Mouse (Mus musculus): ENCODE results near the gene Nceh1. TPM values are rescaled to one million over a fixed set of nuclear protein-coding genes. Genes with fewer than 3 reads are reported as not detected.

Nceh1 gene
- total and polyA plus RNA-seq, 3 experiments = 8.5 to 11.8 (median 9.2) TPM

DNA sequence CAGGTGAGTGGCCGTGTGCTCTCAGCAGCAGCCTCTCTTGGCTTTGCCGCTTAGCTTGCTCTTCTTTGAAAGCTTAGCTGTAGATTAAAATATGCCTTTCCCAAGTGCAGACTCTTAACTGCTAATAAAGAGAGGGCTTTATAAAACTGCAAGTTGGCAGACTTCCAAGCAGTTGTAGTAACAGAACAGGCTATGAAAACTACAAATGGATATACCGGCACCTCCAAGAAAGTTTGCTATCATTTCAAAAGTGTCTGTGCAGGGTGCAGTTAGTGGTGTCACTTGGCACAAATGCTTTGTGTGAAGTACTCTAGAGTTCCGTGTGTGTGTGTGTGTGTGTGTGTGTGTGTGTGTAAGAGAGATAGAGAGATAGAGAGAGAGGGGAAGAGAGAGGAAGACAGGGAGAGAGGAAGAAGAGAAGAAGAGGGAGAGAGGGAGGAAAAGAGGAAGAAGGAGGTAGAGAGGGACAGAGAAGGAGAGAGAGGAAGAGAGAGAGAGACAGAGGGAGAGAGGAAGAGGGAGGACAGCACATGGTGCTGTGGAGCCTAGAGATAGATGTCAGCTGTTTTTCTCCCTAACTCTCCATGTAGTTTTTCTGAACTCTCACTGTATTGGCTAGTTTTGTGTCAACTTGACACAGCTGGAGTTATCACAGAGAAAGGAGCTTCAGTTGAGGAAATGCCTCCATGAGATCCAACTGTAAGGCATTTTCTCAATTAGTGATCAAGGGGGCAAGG lies 134.7 kb downstream of the Nceh1 start:
- peak overlapping the region; percentile 43; the same call in 1 of the 2 replicates for H3K27ac ChIP-seq (ENCODE audit: insufficient read depth, low read depth)
- in situ Hi-C loops (cut with MboI; ENCODE audit: low pct_ligation_motif_present, low pct_unique_long_range_greater_than_20kb, low sequenced_read_pairs) (no loop called here), dilution Hi-C loops (cut with MboI; ENCODE audit: extremely low pct_ligation_motif_present, extremely low pct_unique_long_range_greater_than_20kb, low sequenced_read_pairs) (no loop called here)
- H3K36me3 ChIP-seq (replicated peaks in 1 of 2; ENCODE audit: control insufficient read depth in 1 of 2, insufficient read depth in 1 of 2, low read length in 1 of 2) = no peaks in the 10 kb centered on the region
- H3K4me1 ChIP-seq (ENCODE audit: control insufficient read depth in 1 of 2, insufficient read depth in 2 of 2) = peaks cover 7 to 22% of the 10 kb centered on the region in 2 experiments; a peak in 3 of 4 replicates
- no peaks in the 10 kb centered on the region for H3K79me2 ChIP-seq (replicated peaks; ENCODE audit: control insufficient read depth, extremely low read depth, insufficient read depth, poor library complexity, severe bottlenecking)
- H3K4me3 ChIP-seq (replicated peaks in 1 of 3; ENCODE audit: low read depth in 2 of 3, low read length in 2 of 3, poor library complexity in 1 of 3) = peak overlapping the region; percentile 38 to 66 (median 51)
- H3K9ac ChIP-seq (ENCODE audit: insufficient read depth, low read depth) = peak overlapping the region; percentile 18; the same call in 1 of the 2 replicates
- no peak for DNase-seq (ENCODE audit: extremely low read depth)
- TF ChIP-seq JUND (conservative IDR thresholded peaks at IDR 0.05; ENCODE audit: low read depth, low read length) = no peak
- no peak for TF ChIP-seq HCFC1 (IDR thresholded peaks at IDR 0.05; ENCODE audit: low read depth, low read length)
- no peak for TF ChIP-seq CTCF (conservative IDR thresholded peaks at IDR 0.05 in 1 of 2, IDR thresholded peaks at IDR 0.05 in 1 of 2; ENCODE audit: low read depth in 2 of 2, low read length in 2 of 2)
- TF ChIP-seq MAX (IDR thresholded peaks at IDR 0.05; ENCODE audit: low read length) = no peak
- TF ChIP-seq TCF12 (IDR thresholded peaks at IDR 0.05; ENCODE audit: low read depth, low read length) = no peak
- no peak for TF ChIP-seq SIN3A (IDR thresholded peaks at IDR 0.05; ENCODE audit: low read length)
- TF ChIP-seq ZKSCAN1 (IDR thresholded peaks at IDR 0.05; ENCODE audit: borderline replicate concordance, low read depth, low read length) = no peak
- TF ChIP-seq UBTF (IDR thresholded peaks at IDR 0.05; ENCODE audit: low read depth, low read length) = no peak
- no peak for TF ChIP-seq NELFE (IDR thresholded peaks at IDR 0.05; ENCODE audit: low read depth, low read length)
- no peak for TF ChIP-seq CHD1 (IDR thresholded peaks at IDR 0.05; ENCODE audit: low read depth, low read length)
- TF ChIP-seq RCOR1 (conservative IDR thresholded peaks at IDR 0.05; ENCODE audit: low read depth, low read length) = no peak
- no peak for TF ChIP-seq EP300 (IDR thresholded peaks at IDR 0.05; ENCODE audit: low read length)
- TF ChIP-seq MAFK (IDR thresholded peaks at IDR 0.05; ENCODE audit: insufficient replicate concordance, low read length) = no peak
- TF ChIP-seq ZNF384 (IDR thresholded peaks at IDR 0.05; ENCODE audit: low read depth, low read length) = no peak
- TF ChIP-seq USF2 (conservative IDR thresholded peaks at IDR 0.05; ENCODE audit: low read depth, low read length) = no peak
- H3K4me2 ChIP-seq (ENCODE audit: insufficient read depth, low read depth, poor library complexity, severe bottlenecking) = peak overlapping the region; percentile 67
- H3K9me3 ChIP-seq (replicated peaks; ENCODE audit: low read length) = no peaks in the 10 kb centered on the region
- no peaks in the 10 kb centered on the region for H3K27me3 ChIP-seq (replicated peaks)

DNA sequence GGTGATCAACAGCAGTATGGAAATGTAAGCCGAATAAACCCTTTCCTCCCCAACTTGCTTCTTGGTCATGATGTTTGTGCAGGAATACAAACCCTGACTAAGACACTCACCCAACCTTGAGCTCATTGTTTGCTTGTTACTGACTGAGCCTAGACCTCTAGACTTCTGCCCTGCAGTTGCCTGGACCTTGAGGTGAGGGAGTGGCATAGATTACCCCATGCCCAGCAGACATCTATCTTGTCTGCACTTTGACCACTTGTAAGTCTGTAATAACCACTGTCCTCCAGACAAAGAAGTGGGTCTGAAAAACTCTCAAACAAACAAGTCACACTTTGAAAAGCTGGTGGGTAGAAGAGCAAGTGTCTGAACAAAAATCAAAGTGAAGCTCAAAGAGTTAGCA lies 136.9 kb downstream of the Nceh1 start:
- no peak overlapping the region for H3K27ac ChIP-seq (ENCODE audit: insufficient read depth, low read depth)
- DNase-seq (ENCODE audit: extremely low read depth) = no peak
- H3K9me3 ChIP-seq (replicated peaks; ENCODE audit: low read length) = no peaks in the 10 kb centered on the region
- no peaks in the 10 kb centered on the region for H3K27me3 ChIP-seq (replicated peaks)
- peaks cover 9 to 21% of the 10 kb centered on the region in 2 experiments for H3K4me1 ChIP-seq (ENCODE audit: control insufficient read depth in 1 of 2, insufficient read depth in 2 of 2)
- in situ Hi-C loops (cut with MboI; ENCODE audit: low pct_ligation_motif_present, low pct_unique_long_range_greater_than_20kb, low sequenced_read_pairs) = no loop called here
- H3K36me3 ChIP-seq (replicated peaks in 1 of 2; ENCODE audit: control insufficient read depth in 1 of 2, insufficient read depth in 1 of 2, low read length in 1 of 2) = no peaks in the 10 kb centered on the region
- TF ChIP-seq JUND (conservative IDR thresholded peaks at IDR 0.05; ENCODE audit: low read depth, low read length) (no peak), MYC (IDR thresholded peaks at IDR 0.05; ENCODE audit: low read depth, low read length) (no peak), MXI1 (IDR thresholded peaks at IDR 0.05; ENCODE audit: low read depth, low read length) (no peak), JUN (IDR thresholded peaks at IDR 0.05; ENCODE audit: insufficient read depth, low read depth, low read length) (no peak), IRF4 (IDR thresholded peaks at IDR 0.05; ENCODE audit: low read depth, low read length) (no peak), POLR2AphosphoS2 (IDR thresholded peaks at IDR 0.05; ENCODE audit: low read depth, low read length) (no peak), RCOR1 (conservative IDR thresholded peaks at IDR 0.05; ENCODE audit: low read depth, low read length) (no peak), ETS1 (conservative IDR thresholded peaks at IDR 0.05; ENCODE audit: low read depth, low read length) (no peak), USF1 (IDR thresholded peaks at IDR 0.05; ENCODE audit: low read depth, low read length) (no peak)
- H3K4me3 ChIP-seq (replicated peaks in 1 of 3; ENCODE audit: low read depth in 2 of 3, low read length in 2 of 3, poor library complexity in 1 of 3) = no peak overlapping the region
- no peak overlapping the region for H3K4me2 ChIP-seq (ENCODE audit: insufficient read depth, low read depth, poor library complexity, severe bottlenecking)
- no peak overlapping the region for H3K9ac ChIP-seq (ENCODE audit: insufficient read depth, low read depth)
- dilution Hi-C loops (cut with MboI; ENCODE audit: extremely low pct_ligation_motif_present, extremely low pct_unique_long_range_greater_than_20kb, low sequenced_read_pairs) = no loop called here
- H3K79me2 ChIP-seq (replicated peaks; ENCODE audit: control insufficient read depth, extremely low read depth, insufficient read depth, poor library complexity, severe bottlenecking) = no peaks in the 10 kb centered on the region
